Mouse (Mus musculus) small intestine, adult 2 months (tissue): Measurements from ENCODE around the gene Cd300c.

ENCODE experiments used
- CTCF ChIP-seq: fragments of 200-500 bp; IDR thresholded peaks from 2 replicates; pipeline ENCODE4 v1.5.1; 2012; ENCODE audit warnings: low read depth, mild to moderate bottlenecking, control low read depth, inconsistent platforms, low read length, moderate library complexity, mixed read lengths; ENCODE audit not compliant: insufficient replicate concordance, insufficient read length; ENCODE audit errors: extremely low read depth
- POLR2A ChIP-seq: fragments of 200-500 bp; IDR thresholded peaks from 2 replicates; pipeline ENCODE4 v1.6.1; 2012; ENCODE audit warnings: low read depth, mild to moderate bottlenecking, control low read depth, inconsistent platforms, low read length, moderate library complexity

DNA sequence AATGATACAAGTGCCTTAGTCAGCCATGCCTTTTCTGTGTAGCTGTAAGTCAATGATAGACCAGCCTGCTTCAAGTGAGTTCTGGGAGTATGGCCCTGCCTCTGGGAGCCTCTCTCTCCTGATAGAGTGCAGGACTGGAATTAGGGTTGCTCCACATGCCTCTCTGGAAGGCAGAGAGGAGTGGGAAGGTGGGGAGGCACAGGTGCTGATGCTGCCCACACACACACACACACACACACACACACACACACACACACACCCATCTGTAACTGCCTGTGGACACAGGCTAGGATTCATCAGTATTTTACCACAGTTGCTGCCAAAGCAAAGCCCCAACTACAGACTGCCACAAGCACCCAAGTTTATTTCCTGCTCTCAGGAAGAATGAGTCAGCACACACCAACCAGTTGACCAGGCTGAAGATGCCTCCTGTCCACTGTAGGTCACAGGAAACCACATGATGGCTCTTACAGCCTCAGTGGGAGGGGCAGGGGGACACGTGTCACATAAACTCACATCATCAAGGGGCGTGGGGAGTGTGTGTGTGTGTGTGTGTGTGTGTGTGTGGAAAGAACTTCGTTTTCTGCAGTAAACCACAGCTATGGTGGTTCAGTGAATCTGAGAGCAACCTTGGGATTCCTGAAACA, 3.7 kb downstream of the Cd300c start:
- no peak for TF ChIP-seq POLR2A
- TF ChIP-seq CTCF = no peak
